Mouse (Mus musculus) embryo, embryonic 10.5 days (tissue): ENCODE measurements around the gene Ip6k2.

Source experiments
- DNase-seq: peaks from one replicate; pipeline ENCODE4 v3.0.0-alpha.2; 2015; ENCODE audit warnings: low spot score

Ip6k2 gene

DNA sequence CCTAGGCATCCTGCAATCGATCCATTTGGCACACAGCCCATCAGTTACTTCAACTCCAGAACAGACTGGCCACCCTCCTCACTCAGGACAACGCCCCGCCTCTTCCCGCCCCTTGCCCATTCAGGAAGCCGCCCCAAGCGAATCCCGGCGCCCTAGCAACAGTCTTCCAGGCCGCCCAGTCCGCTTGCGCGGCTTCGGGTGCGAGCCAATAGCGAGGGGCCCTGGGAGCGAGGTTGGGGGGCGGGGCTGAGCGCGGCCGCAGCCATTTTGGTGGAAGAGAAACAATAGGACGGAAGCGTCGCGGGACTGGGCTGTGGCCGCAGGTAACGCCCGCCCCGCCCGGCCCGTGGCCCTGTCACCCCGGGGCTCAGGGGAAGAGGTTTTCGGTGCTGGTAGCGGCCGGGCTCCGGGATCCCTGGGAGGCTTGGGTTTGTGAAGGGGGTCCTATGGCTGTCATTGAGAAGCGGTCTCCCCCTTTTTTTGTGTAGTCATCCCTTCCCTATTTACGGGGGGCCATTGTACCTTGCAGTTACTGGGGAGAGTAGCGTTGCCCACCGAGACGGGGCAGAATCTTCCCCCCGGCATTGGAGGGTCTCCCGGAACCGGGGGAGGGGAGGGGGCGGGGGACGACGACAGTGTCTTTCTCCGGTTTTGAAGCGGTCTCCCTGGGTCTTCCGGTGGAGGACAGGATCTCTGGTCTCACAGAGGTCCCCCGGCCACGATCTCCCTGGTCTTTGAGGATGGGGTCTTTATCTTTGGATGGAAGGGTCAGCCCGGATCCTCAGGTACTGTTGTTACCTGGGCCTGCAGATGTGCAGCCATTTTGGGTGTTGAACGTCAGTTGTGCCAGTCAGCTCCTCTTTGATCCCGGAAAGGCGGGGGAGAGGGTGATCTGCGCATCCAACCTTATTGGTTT, at the start of gene Ip6k2:
TSS of gene Ip6k2 (plus strand) at position 249 of the 916 bp plus-strand sequence.
- peak; percentile 99 for DNase-seq

DNA sequence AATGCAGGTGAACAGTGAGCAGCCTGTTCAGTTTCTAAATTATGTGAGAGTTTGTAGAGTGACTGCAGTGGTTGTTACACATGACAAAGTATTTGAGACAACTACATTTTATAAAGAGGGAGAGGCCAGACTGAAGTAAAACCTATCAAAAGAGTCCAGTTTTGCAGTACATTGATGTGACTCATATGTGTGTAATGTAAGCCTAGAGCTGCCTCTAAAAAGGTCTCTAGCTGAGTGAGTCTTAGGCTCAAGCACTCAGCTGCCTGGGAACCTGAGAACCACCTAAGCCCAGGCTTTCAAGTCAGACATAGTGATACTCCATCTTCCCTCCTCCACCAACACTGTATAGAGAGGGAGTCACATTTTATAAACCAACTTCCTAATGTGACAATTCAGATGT, 49.0 kb upstream of the Ip6k2 start:
- DNase-seq = no peak

DNA sequence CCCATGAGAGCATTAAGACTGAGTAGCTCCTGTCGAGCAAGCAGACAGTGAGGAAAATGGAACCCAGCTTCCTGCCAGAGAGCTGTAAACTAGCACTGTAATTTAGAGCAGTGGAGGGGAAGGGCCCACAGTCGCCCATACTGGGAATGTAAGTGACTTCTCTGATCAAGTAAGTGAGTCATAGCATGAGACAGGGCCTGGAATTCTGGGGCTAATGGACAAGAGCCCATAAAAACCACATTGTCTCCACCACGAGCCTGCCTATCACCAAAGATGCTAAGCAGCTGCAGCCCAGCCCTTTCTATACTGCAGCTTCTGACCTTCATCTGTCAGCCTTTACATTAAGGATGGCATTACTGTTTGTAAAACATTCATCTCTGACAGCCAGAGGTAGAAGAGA, 44.4 kb upstream of the Ip6k2 start:
- no peak for DNase-seq

GRCm38 (mm10) chr9:108740062-108740461, 43.5 kb upstream of the Ip6k2 start:
- peak; percentile 21 for DNase-seq

- peak; percentile 20 for DNase-seq
Measured at GRCm38 (mm10) chr9:108742048-108742447, 41.5 kb upstream of the Ip6k2 start.

DNA sequence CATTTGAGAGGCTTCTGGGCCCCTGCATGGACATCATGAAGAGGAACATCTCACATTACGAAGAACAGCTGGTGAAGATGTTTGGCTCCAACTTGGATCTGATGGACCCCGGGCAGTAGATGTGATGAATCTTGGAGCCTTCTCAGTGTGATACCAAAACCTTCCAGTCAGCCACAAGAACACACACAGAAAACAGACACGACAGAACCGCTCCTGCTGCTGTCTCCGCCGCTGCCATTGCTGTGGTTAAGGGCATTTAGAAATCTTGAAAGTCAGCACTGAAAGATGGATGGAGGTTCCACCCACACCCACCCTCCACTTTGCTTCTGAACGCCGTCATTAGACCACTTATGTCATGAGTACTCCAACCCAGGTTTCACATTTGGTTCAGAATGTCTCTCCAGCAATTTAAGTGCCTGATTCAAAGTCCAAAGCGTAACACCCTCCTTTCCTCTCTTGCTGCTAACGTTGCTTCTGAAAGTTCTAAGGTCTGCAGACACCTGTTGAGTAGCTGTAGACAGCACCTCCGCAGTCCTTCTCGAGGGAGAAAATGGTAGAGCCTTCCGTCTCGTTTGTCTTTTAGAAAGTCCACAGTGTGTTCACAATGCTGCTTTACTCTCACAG, 36.6 kb upstream of the Ip6k2 start:
- DNase-seq = no peak

GRCm38 (mm10) chr9:108747694-108748093, 35.9 kb upstream of the Ip6k2 start:
- no peak for DNase-seq

GRCm38 (mm10) chr9:108748600-108749183, 34.9 kb upstream of the Ip6k2 start:
- DNase-seq = no peak

- no peak for DNase-seq
Measured at GRCm38 (mm10) chr9:108750616-108751015, 33.0 kb upstream of the Ip6k2 start.

- no peak for DNase-seq
Measured at GRCm38 (mm10) chr9:108752142-108752920, 31.3 kb upstream of the Ip6k2 start.

DNA sequence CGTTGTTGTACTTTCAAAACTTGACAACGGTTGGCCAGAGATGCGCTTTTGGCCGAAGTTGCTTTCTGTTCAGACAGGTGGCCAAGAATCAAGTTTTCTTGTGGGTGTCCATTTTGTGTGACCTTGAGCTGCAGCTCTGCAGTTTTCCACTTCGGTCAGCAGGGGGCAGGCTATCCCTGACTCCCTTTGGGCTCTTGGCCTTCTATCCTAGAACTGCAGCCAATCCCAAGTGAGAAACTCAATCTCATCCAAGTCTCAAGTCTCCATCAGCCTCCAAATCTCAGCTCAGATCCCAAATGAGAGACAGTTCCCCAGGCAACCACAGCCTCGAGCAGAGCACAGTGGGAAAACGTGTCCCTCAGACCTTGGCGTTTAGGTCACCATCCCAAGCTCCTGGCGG, 30.3 kb upstream of the Ip6k2 start:
- DNase-seq = peak; percentile 80

DNA sequence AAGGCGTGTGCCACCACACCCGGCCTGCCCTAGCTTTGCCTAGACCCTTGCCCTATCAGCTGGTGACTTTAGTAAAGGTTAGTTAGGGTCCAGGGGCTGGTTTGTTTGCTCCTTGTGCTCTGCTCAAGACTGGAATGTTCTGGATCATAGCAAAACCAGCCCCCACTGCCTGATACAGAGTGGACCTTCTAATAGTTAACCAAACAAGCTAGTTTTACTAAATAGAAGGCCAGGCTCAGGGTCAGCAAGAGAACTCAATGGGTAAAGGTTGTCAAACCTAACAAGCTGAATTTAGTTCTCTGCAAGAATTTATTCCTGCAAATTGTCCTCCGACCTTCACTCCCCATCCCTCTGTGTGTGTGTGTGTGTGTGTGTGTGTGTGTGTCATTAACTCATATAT, 29.6 kb upstream of the Ip6k2 start:
- no peak for DNase-seq

DNA sequence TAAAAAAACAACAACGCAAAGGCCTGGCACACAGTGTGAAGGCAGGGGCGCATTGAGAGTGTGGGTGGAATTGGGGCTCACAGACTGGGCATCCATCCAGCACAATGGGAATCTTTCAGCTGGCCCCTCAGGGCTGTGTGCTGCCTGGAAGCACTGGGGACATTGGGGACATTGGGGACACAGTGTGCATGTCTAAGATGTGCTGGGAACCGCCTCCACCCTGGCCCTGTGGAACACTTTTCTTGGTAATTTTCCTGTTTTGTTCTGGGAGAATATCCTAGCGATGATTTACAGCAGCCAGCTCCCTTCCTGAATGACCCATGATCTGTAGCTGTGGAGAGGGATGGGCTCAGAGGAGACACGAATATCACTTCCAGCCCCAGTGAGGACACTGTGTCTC, 29.2 kb upstream of the Ip6k2 start:
- no peak for DNase-seq

GRCm38 (mm10) chr9:108757406-108757805, 26.2 kb upstream of the Ip6k2 start:
- DNase-seq = no peak

DNA sequence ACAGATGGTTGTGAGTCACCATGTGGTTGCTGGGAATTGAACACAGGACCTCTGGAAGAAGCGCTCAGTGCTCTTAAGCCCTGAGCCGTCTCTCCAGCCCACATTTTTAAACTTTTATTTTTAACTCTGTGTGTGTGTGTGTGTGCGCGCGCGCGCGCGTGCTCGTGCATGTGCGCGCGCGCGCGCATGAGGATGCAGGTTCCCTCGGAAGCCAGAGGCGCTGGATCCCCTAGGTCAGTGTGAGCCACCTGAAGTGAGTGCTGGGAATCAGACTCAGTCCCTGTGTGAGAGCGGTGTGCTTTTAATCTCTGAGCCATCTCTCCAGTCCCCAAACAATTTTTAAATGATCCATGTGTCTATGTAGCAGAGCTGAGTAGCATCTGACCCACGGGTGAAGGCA, 24.5 kb upstream of the Ip6k2 start:
- DNase-seq = no peak

- peak; percentile 65 for DNase-seq
Measured at GRCm38 (mm10) chr9:108759805-108760204, 23.8 kb upstream of the Ip6k2 start.

DNA sequence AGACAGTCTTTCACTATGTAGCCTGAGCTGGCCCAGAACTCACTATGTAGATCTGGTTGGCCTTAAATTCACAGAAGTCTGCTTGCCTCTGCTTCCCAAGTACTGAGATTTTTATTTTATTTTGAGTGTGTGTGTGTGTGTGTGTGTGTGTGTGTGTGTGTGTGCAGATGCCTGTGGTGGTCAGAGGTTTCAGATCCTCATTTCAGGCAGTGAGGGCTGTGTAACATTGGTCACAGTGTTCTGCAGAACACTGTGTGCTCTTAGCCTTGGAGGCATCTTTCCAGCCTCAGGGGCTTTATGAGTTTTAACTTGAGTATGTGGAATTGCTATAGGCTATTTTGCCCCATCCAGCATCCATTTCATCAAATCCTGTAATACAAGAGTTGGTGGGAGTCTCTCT, 22.0 kb upstream of the Ip6k2 start:
- DNase-seq = no peak

DNA sequence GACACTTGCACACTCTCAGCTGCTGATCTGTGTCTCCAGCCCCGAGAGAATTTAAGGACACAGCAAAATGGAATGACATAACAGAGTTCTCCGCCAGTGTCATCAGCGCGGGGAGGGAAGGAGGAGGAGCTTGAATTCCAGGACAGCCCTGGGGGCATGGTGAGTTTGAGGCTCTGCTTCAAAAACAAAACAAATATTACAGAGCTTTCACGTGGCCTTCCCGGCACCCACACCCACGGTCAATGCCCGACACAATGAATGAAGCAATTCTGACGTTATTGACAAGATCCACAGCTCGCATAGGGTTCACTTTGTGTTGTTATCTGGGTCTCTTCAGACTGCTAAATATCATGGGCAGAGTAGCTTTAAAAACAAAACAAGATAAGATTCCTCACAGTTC, 18.6 kb upstream of the Ip6k2 start:
- DNase-seq = no peak

DNA sequence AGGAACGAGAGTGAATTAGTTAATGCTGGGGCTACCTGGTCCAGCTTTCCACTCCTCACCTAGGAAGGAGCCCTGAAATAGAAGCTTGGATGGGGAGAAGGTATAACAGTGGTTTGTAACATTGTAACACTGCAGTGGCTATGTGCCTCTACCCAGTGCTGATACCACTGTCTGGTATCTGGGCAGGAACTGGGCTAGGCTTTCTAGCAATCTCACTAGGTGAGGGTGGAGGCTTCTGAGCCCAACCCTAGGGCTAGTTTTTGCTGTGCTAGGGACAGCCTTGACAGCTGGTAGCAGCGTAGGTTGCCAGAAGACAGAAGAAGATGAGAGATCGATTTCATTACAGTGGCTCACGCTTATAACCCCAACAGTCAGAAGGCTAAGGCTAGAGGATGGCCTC, 7.0 kb upstream of the Ip6k2 start:
- DNase-seq = no peak

DNA sequence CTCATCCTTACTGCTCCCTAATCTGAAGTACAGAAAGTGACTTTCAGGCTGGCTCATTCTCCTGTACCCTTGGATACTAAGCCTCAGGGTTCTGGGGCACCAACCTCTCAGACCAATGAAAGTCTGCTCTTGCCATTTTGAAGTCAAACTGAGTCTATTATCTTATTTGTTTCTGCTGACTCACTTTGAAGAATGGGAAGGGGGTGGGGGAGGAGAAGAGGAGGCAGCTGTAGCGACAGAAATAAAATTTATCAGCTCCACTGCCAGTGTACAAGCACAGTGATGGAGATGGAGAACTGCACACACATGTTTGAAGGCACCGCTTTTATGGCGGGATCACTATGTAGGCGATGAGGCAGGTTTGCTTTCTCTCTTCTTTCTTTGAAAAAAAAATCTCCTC, 6.3 kb upstream of the Ip6k2 start:
- no peak for DNase-seq

DNA sequence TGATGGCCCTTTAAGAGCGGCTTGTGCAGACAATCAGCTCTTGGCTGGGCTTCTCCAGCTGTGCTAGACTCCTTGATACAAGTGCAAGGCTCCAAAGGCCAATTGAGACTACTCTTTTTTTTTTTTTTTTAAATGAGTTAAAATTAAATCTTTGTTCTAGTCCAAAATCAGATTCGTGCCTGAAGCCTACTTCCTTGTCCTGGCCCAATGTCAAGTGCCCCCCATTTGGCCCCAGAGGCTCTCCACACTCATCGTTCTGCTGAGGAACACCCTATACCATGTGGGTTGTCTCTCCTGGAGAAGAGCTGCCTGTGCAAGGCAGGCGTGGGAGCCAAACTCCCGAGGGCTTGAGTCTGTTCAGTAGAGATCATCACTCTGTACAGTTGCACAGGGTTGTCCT, 2.6 kb upstream of the Ip6k2 start:
- DNase-seq = no peak

GRCm38 (mm10) chr9:108781891-108782290, 1.7 kb upstream of the Ip6k2 start:
- DNase-seq = peak; percentile 29
